Mouse (Mus musculus) lung, embryonic 14.5 days (tissue): Measurements from ENCODE around the gene Itpr2. TPM values are rescaled to one million over a fixed set of nuclear protein-coding genes. Genes with fewer than 3 reads are reported as not detected.

Experiments
- ATAC-seq: fragments of 200-750 bp; cut with Nextera tagmentation; 2 replicates; pipeline ENCODE4 v1.8.0; 2017; ENCODE audit warnings: mild to moderate bottlenecking, moderate TSS enrichment, moderate library complexity; ENCODE audit not compliant: insufficient read depth
- DNase-seq: peaks from one replicate; pipeline ENCODE4 v3.0.0-alpha.2; 2015
- H3K27ac ChIP-seq: fragments of 300-500 bp; sonication (generic); 2 replicates; pipeline ENCODE4 v1.5.1; 2014; ENCODE audit warnings: low read depth, mild to moderate bottlenecking, moderate library complexity
- H3K27me3 ChIP-seq: fragments of 300-500 bp; sonication (generic); 2 replicates; pipeline ENCODE4 v1.6.1; 2014; ENCODE audit warnings: low read length, control low read depth; ENCODE audit not compliant: insufficient read depth
- H3K36me3 ChIP-seq: fragments of 300-500 bp; sonication (generic); 2 replicates; pipeline ENCODE4 v1.6.1; 2014; ENCODE audit warnings: control low read depth; ENCODE audit not compliant: insufficient read depth
- H3K4me1 ChIP-seq: fragments of 300-500 bp; sonication (generic); 2 replicates; pipeline ENCODE4 v1.6.1; 2014; ENCODE audit warnings: antibody characterized with exemption, control low read depth; ENCODE audit not compliant: insufficient read depth
- H3K4me2 ChIP-seq: fragments of 300-500 bp; sonication (generic); 2 replicates; pipeline ENCODE4 v1.6.1; 2014; ENCODE audit warnings: mild to moderate bottlenecking
- H3K4me3 ChIP-seq: fragments of 300-500 bp; sonication (generic); 2 replicates; pipeline ENCODE4 v1.5.1; 2014; ENCODE audit warnings: low read depth, low read length
- H3K9ac ChIP-seq: fragments of 300-500 bp; sonication (generic); 2 replicates; pipeline ENCODE4 v1.6.1; 2014
- H3K9me3 ChIP-seq: fragments of 300-500 bp; sonication (generic); 2 replicates; pipeline ENCODE4 v1.6.1; 2016; ENCODE audit warnings: low read depth, low read length, control low read depth
- CTCF ChIP-seq: IDR thresholded peaks from 2 replicates; pipeline ENCODE4 v1.5.1; 2016; ENCODE audit warnings: antibody characterized with exemption, low read depth
- WGBS: fragments of 180-500 bp; shearing (Covaris S2); extraction: QIAGEN DNeasy Blood & Tissue Kit; methylation state at CpG from one replicate; pipeline ENCODE4 v1.1.7; 2014; 5-methylcytosine and 5-hydroxymethylcytosine counted together
- polyA plus RNA-seq: library from polyadenylated mRNA; unstranded; fragments of >200 nt; fragmentation: Nextera tagmentation; extraction: Ambion mirVana; gene quantifications from 2 replicates; pipeline ENCODE4 v1.2.1, GENCODE M21; 2014

The Itpr2 gene
- polyA plus RNA-seq, 1 experiment from 2014 or later = 13.1 TPM

GRCm38 (mm10) chr6:146256947-146257670, 244.9 kb downstream of the Itpr2 start:
- H3K4me3 ChIP-seq = no peak overlapping the region
- no peak for ATAC-seq

GRCm38 (mm10) chr6:146256401-146256800, 245.6 kb downstream of the Itpr2 start:
- 36% methylated on average over 2 of the region's 2 CpGs for WGBS
- no peak overlapping the region for H3K27ac ChIP-seq
- DNase-seq (peak; percentile 15), ATAC-seq (peak; percentile 56; the same call in 1 of the 2 replicates)
- H3K4me1 ChIP-seq = no peaks in the 10 kb centered on the region
- no peaks in the 10 kb centered on the region for H3K36me3 ChIP-seq
- H3K4me2 ChIP-seq = no peak overlapping the region
- TF ChIP-seq CTCF = no peak
- peaks cover 4% of the 10 kb centered on the region; the same call in 1 of the 2 replicates for H3K9me3 ChIP-seq
- H3K9ac ChIP-seq = no peak overlapping the region
- no peaks in the 10 kb centered on the region for H3K27me3 ChIP-seq
- H3K4me3 ChIP-seq = no peak overlapping the region

More at GRCm38 (mm10) chr6:146256947-146257670, 244.9 kb downstream of the Itpr2 start:
- no peaks in the 10 kb centered on the region for H3K4me1 ChIP-seq
- H3K4me2 ChIP-seq = no peak overlapping the region
- peak; percentile 51 for DNase-seq
- no peaks in the 10 kb centered on the region for H3K36me3 ChIP-seq
- H3K27ac ChIP-seq = no peak overlapping the region
- H3K9ac ChIP-seq = no peak overlapping the region
- peak; percentile 50 for TF ChIP-seq CTCF
- WGBS = 84% methylated on average over 7 of the region's 7 CpGs
- no peaks in the 10 kb centered on the region for H3K27me3 ChIP-seq
- peaks cover 4% of the 10 kb centered on the region; the same call in 1 of the 2 replicates for H3K9me3 ChIP-seq

GRCm38 (mm10) chr6:146255656-146256055, 246.4 kb downstream of the Itpr2 start:
- H3K27me3 ChIP-seq = no peaks in the 10 kb centered on the region
- no peaks in the 10 kb centered on the region for H3K36me3 ChIP-seq
- 95% methylated on average over 6 of the region's 6 CpGs for WGBS
- H3K9me3 ChIP-seq = peaks cover 4% of the 10 kb centered on the region; the same call in 1 of the 2 replicates
- no peak overlapping the region for H3K9ac ChIP-seq
- H3K4me1 ChIP-seq = no peaks in the 10 kb centered on the region
- H3K4me2 ChIP-seq = no peak overlapping the region
- TF ChIP-seq CTCF = no peak
- ATAC-seq (no peak), DNase-seq (no peak)
- H3K27ac ChIP-seq = no peak overlapping the region
- H3K4me3 ChIP-seq = no peak overlapping the region

GRCm38 (mm10) chr6:146254931-146255330, 247.1 kb downstream of the Itpr2 start:
- no peak overlapping the region for H3K27ac ChIP-seq
- whole genome bisulfite sequencing = 80% methylated on average over 9 of the region's 9 CpGs
- no peak overlapping the region for H3K4me2 ChIP-seq
- H3K4me1 ChIP-seq = no peaks in the 10 kb centered on the region
- no peak for TF ChIP-seq CTCF
- no peak overlapping the region for H3K4me3 ChIP-seq
- H3K9me3 ChIP-seq = peaks cover 4% of the 10 kb centered on the region; the same call in 1 of the 2 replicates
- ATAC-seq (no peak), DNase-seq (no peak)
- H3K36me3 ChIP-seq = no peaks in the 10 kb centered on the region
- no peak overlapping the region for H3K9ac ChIP-seq
- no peaks in the 10 kb centered on the region for H3K27me3 ChIP-seq

GRCm38 (mm10) chr6:146254216-146254820, 247.7 kb downstream of the Itpr2 start:
- WGBS = 87% methylated on average over 3 of the region's 3 CpGs
- DNase-seq = no peak

GRCm38 (mm10) chr6:146249096-146249495, 252.9 kb downstream of the Itpr2 start:
- no peak for DNase-seq
- ATAC-seq = no peak
- no peaks in the 10 kb centered on the region for H3K27me3 ChIP-seq
- no peak overlapping the region for H3K4me3 ChIP-seq
- H3K4me2 ChIP-seq = no peak overlapping the region
- H3K27ac ChIP-seq = no peak overlapping the region
- no peak for TF ChIP-seq CTCF
- WGBS = 79% methylated on average over 6 of the region's 6 CpGs
- no peaks in the 10 kb centered on the region for H3K36me3 ChIP-seq
- H3K9me3 ChIP-seq = peaks cover 3% of the 10 kb centered on the region; the same call in 1 of the 2 replicates
- no peaks in the 10 kb centered on the region for H3K4me1 ChIP-seq
- no peak overlapping the region for H3K9ac ChIP-seq

More at GRCm38 (mm10) chr6:146254216-146254820, 247.7 kb downstream of the Itpr2 start:
- no peak for TF ChIP-seq CTCF
- peaks cover 4% of the 10 kb centered on the region; the same call in 1 of the 2 replicates for H3K9me3 ChIP-seq
- H3K9ac ChIP-seq = no peak overlapping the region
- H3K27ac ChIP-seq = no peak overlapping the region
- no peak overlapping the region for H3K4me2 ChIP-seq
- no peak overlapping the region for H3K4me3 ChIP-seq
- H3K36me3 ChIP-seq = no peaks in the 10 kb centered on the region
- no peaks in the 10 kb centered on the region for H3K4me1 ChIP-seq
- no peak for ATAC-seq
- H3K27me3 ChIP-seq = no peaks in the 10 kb centered on the region

GRCm38 (mm10) chr6:146248341-146248740, 253.7 kb downstream of the Itpr2 start:
- Histone ChIP-seq H3K9ac (no peak overlapping the region), H3K27me3 (no peaks in the 10 kb centered on the region), H3K4me1 (no peaks in the 10 kb centered on the region), H3K4me2 (no peak overlapping the region), H3K36me3 (no peaks in the 10 kb centered on the region), H3K4me3 (no peak overlapping the region), H3K27ac (no peak overlapping the region), H3K9me3 (peaks cover 5% of the 10 kb centered on the region; the same call in 1 of the 2 replicates)
- DNase-seq (no peak), ATAC-seq (no peak)
- no peak for TF ChIP-seq CTCF
- 63% methylated on average over 2 of the region's 2 CpGs for WGBS
